Mouse (Mus musculus) skeletal muscle tissue, postnatal 0 days (tissue): Measurements from ENCODE around the gene Plk2. TPM values are rescaled to one million over a fixed set of nuclear protein-coding genes. Genes with fewer than 3 reads are reported as not detected.

Experiments used
- polyA plus RNA-seq: library from polyadenylated mRNA; unstranded; fragments of >200 nt; fragmentation: Nextera tagmentation; extraction: Ambion mirVana; gene quantifications from 2 replicates; pipeline ENCODE4 v1.2.1, GENCODE M21; 2015

The Plk2 gene
- polyA plus RNA-seq: 29.2 and 33.6 TPM in 2 replicates

GRCm38 (mm10) chr13:110394291-110395178, at the start of gene Plk2:
Gene Plk2 (plus strand): TSS chr13:110395046.

GRCm38 (mm10) chr13:110356941-110357340, 37.9 kb upstream of the Plk2 start, which contains the start of gene Gapt:
Gene Gapt (minus strand): TSS chr13:110357199.

Other genes with a start within 250 kb of the Plk2 start
- 0.04 TPM in 1 of 2 replicates, not detected in the other for gene Rab3c, start 114.0 kb upstream of the Plk2 start, polyA plus RNA-seq
- gene Gapt, start 37.8 kb upstream of the Plk2 start, polyA plus RNA-seq: 0.22 TPM in 1 of 2 replicates, not detected in the other